Mouse (Mus musculus) layer of hippocampus, adult 2 months (tissue): ENCODE data around the gene 4930455H04Rik. TPM values are rescaled to one million over a fixed set of nuclear protein-coding genes. Genes with fewer than 3 reads are reported as not detected.

Experiments used
- DNase-seq, 2 experiments: peaks; one replicate each; pipeline ENCODE4 v3.0.0; 2022; ENCODE audit warnings: low spot score in 2 of 2
- H3K27ac ChIP-seq: fragments of 200-600 bp; 2 replicates; pipeline ENCODE4 v1.8.1; 2022
- H3K4me3 ChIP-seq: fragments of 200-600 bp; 2 replicates; pipeline ENCODE4 v1.8.1; 2022; ENCODE audit warnings: mild to moderate bottlenecking
- CTCF ChIP-seq: fragments of 200-600 bp; conservative IDR thresholded peaks from 2 replicates; pipeline ENCODE4 v1.8.1; 2022; ENCODE audit warnings: antibody characterized with exemption, mild to moderate bottlenecking, moderate library complexity
- total RNA-seq, 2 experiments: library from RNA; stranded (reverse); gene quantifications; 2 replicates each; pipeline ENCODE4 v1.2.3; 2021

4930455H04Rik gene
- total RNA-seq, 2 experiments from 2014 or later, result not detected

DNA sequence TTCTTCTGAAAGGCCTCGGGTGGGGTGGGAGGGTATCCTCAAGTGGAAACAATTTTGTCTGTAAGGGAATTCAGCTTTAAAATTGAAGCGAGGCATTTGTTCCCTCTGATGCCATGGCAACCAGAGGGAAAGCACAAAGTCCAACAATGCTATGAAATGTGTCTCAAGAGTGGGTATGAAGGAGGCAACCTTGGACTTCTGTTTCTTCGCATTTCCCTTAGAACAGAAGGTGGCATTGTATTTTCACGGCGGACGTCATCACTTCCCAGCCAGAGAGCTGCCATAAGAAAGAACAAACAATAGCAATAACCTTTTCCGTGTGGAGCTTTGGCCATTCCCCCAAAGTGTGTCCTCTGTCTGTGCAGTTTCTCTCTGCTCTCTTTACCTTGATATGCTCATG lies 53.8 kb downstream of the 4930455H04Rik start:
- no peak for TF ChIP-seq CTCF
- Histone ChIP-seq H3K4me3 (no peak overlapping the region), H3K27ac (no peak overlapping the region; the same call in 1 of the 2 replicates)
- no peak for DNase-seq

DNA sequence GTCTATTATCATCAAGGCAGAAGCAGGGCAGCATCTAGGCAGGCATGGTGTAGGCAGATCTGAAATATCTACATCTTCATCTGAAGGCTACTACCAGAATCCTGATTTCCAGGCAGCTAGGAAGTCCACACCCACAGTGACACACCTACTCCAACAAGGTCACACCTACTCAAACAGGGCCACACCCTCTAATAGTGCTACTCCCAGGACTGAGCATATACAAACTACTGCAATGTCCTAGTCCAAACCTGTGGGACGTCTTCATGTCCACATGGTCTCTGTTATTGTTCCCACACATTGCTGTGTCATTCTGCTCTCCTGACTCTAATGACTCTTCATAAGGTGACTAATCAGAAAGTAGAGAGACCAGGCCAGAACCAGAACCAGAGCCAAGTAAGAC lies 56.0 kb downstream of the 4930455H04Rik start:
- DNase-seq, result no peak
- TF ChIP-seq CTCF, result no peak
- peak overlapping the region; percentile 55; the same call in 1 of the 2 replicates for H3K27ac ChIP-seq
- no peak overlapping the region for H3K4me3 ChIP-seq

DNA sequence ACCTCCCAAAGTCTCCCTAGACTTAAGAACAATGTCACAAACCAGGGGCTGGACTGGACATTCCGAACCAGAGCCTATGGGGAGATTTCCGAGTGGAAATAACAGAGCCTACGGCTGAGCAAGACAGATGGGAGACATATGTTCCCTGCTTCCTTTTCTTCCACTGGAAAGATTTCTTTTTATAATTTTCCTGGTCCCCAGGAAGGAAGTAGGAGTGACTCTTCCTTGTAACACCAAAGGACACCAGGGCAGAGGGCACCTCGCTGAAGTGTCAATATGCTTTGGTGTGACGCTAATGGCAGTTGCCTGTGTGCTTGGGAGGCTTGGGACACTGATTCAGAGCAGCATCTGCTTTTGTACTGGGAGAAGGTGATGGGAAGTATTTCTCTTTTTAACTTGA lies 56.5 kb downstream of the 4930455H04Rik start:
- Histone ChIP-seq H3K27ac (peak overlapping the region; percentile 55; the same call in 1 of the 2 replicates), H3K4me3 (no peak overlapping the region)
- no peak for TF ChIP-seq CTCF
- DNase-seq, result no peak

DNA sequence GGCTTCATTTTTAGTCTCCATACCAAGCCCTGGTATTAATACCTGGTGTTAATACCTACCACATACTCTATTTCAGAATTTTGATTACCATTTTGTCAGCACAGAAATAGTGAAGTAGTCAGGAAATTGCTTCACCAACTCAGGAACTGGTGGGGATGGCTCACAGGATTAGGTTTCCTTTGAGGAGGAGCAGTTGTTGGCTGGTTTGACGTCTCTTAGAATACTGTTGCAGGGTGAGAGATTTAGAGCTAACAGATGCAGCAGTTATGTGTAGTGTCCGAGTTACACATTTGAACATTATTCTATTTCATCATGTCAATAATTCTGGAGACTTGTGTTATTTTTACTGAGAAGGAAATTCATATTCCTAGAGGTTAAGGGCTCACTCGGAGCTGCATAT lies 57.4 kb downstream of the 4930455H04Rik start:
- no peak overlapping the region for H3K27ac ChIP-seq
- no peak for DNase-seq
- TF ChIP-seq CTCF, result no peak

More for the DNA sequence above, 57.4 kb downstream of the 4930455H04Rik start:
- no peak overlapping the region for H3K4me3 ChIP-seq

Other genes with a start within 250 kb of the 4930455H04Rik start
- gene Agl, start 160.1 kb upstream of the 4930455H04Rik start, total RNA-seq, result 10 to 100 TPM; 26.1 to 27.2 TPM
- gene Frrs1, start 108.8 kb upstream of the 4930455H04Rik start, total RNA-seq, result 1 to 10 TPM; 1.3 to 1.5 TPM
- 10 to 100 TPM; 30.2 TPM for gene Palmd, start 720 bp downstream of the 4930455H04Rik start, total RNA-seq